Mouse (Mus musculus): Measurements from ENCODE around the gene Vamp5. TPM values are rescaled to one million over a fixed set of nuclear protein-coding genes. Genes with fewer than 3 reads are reported as not detected.

Gene Vamp5
- polyA plus RNA-seq (2012; rRNA removed) = 42.2 and 50.9 TPM in 2 replicates

GRCm38 (mm10) chr6:72380131-72380770 is at the start of gene Vamp5:
Gene Vamp5, minus strand, starts transcription at chr6:72380468.

GRCm38 (mm10) chr6:72414076-72414756 is 33.9 kb upstream of the Vamp5 start, which contains the start of gene Ggcx:
Gene Ggcx, plus strand, starts transcription at chr6:72414308.

GRCm38 (mm10) chr6:72389941-72390771 is 9.9 kb upstream of the Vamp5 start, which contains the start of gene Vamp8:
Gene Vamp8, minus strand, starts transcription at chr6:72390703.

GRCm38 (mm10) chr6:72366844-72367443 is 13.3 kb downstream of the Vamp5 start, which contains the start of gene Rnf181:
Gene Rnf181, minus strand, starts transcription at chr6:72366956.

GRCm38 (mm10) chr6:72355066-72355911 is 25.0 kb downstream of the Vamp5 start, which contains the start of gene Tmem150a:
Gene Tmem150a, plus strand, starts transcription at chr6:72355447.

GRCm38 (mm10) chr6:72347166-72347941 is 32.9 kb downstream of the Vamp5 start, which contains the start of gene 0610030E20Rik:
Gene 0610030E20Rik, plus strand, starts transcription at chr6:72347317.

GRCm38 (mm10) chr6:72345074-72345567 is 35.1 kb downstream of the Vamp5 start, which contains the start of gene Usp39:
Gene Usp39, minus strand, starts transcription at chr6:72345184.

Other genes with a start within 250 kb of the Vamp5 start
- 0.82 and 0.95 TPM in 2 replicates for gene Atoh8, start 144.9 kb downstream of the Vamp5 start, polyA plus RNA-seq (2012; rRNA removed)
- 0.05 and 0.15 TPM in 2 replicates for gene Sftpb, start 75.9 kb downstream of the Vamp5 start, polyA plus RNA-seq (2012; rRNA removed)
- gene Usp39, start 35.3 kb downstream of the Vamp5 start, polyA plus RNA-seq (2012; rRNA removed) = 19.8 and 20.1 TPM in 2 replicates
- 10.1 and 12.6 TPM in 2 replicates for gene 0610030E20Rik, start 33.2 kb downstream of the Vamp5 start, polyA plus RNA-seq (2012; rRNA removed)
- 110 and 118 TPM in 2 replicates for gene Tmem150a, start 25.0 kb downstream of the Vamp5 start, polyA plus RNA-seq (2012; rRNA removed)
- 42.4 and 42.6 TPM in 2 replicates for gene Rnf181, start 13.5 kb downstream of the Vamp5 start, polyA plus RNA-seq (2012; rRNA removed)
- gene Vamp8, start 10.2 kb upstream of the Vamp5 start, polyA plus RNA-seq (2012; rRNA removed) = 162 and 166 TPM in 2 replicates
- 21.8 and 25.1 TPM in 2 replicates for gene Ggcx, start 33.8 kb upstream of the Vamp5 start, polyA plus RNA-seq (2012; rRNA removed)
- gene Mat2a, start 59.1 kb upstream of the Vamp5 start, polyA plus RNA-seq (2012; rRNA removed) = 70.1 and 74.0 TPM in 2 replicates
- gene Sh2d6, start 141.2 kb upstream of the Vamp5 start, polyA plus RNA-seq (2012; rRNA removed) = 0.02 and 0.04 TPM in 2 replicates
- gene Capg, start 163.9 kb upstream of the Vamp5 start, polyA plus RNA-seq (2012; rRNA removed) = 15.2 and 16.7 TPM in 2 replicates
- gene Elmod3, start 217.9 kb upstream of the Vamp5 start, polyA plus RNA-seq (2012; rRNA removed) = 5.0 TPM in 2 replicates
- 39.8 and 42.0 TPM in 2 replicates for gene Retsat, start 218.0 kb upstream of the Vamp5 start, polyA plus RNA-seq (2012; rRNA removed)
- gene Tgoln1, start 236.5 kb upstream of the Vamp5 start, polyA plus RNA-seq (2012; rRNA removed) = 14.1 and 14.2 TPM in 2 replicates